Mouse (Mus musculus) neural tube, postnatal 0 days (tissue): ENCODE data around the gene Tmem211. TPM values are rescaled to one million over a fixed set of nuclear protein-coding genes. Genes with fewer than 3 reads are reported as not detected.

ENCODE experiments used
- polyA plus RNA-seq: library from polyadenylated mRNA; unstranded; fragments of >200 nt; fragmentation: Nextera tagmentation; extraction: Ambion mirVana; gene quantifications from 2 replicates; pipeline ENCODE4 v1.2.1, GENCODE M21; 2015

Gene Tmem211
- polyA plus RNA-seq = not detected in 2 replicates

GRCm38 (mm10) chr5:113226632-113227102, at the start of gene Tmem211:
Gene Tmem211 (plus strand): TSS chr5:113226909.

DNA sequence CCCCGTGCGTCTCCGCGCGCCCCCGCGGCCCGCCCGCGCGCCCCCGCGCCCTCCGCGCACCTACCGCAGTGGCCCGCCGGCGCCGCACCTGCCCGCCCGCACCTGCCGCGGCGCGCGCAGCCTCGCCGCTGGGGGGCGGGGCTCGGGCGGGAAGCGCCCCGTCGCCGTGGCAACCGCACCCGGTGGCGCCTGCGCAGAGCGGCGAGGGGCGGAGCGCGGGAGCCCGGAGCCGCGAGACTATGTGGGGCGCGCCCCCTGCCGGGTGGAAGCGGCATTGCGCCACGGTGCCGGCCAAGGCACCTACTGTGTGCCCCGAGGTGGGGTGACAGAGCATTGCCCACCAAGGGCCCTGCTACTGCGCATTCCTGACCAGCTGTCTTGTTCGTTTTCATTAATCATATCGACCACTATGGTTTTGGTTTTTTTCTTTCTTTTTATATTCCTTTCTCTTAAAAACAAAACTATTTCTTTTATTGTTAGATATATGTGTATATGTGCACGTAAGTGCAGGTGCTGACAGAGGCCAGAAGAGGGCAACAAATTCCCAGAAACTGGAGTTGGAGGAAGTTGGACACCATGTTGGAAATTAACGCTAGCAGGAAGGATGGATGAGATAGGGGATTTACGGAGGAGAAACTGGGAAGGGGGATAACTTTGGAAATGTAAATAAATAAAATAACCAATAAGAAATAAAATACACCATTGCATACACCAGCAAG, 5.4 kb upstream of the Tmem211 start, which contains the start of gene 2900026A02Rik:
TSS of gene 2900026A02Rik (minus strand) at position 90 of the 719 bp plus-strand sequence.

Other genes starting within 250 kb of the Tmem211 start
- 23.7 and 29.4 TPM in 2 replicates for gene Grk3, start 211.1 kb upstream of the Tmem211 start, polyA plus RNA-seq
- not detected in 2 replicates for gene Crybb2, start 156.8 kb upstream of the Tmem211 start, polyA plus RNA-seq
- gene Crybb3, start 145.3 kb upstream of the Tmem211 start, polyA plus RNA-seq = 2.4 and 3.3 TPM in 2 replicates
- 3.2 and 4.3 TPM in 2 replicates for gene 2900026A02Rik, start 5.7 kb upstream of the Tmem211 start, polyA plus RNA-seq
- 14.0 and 17.1 TPM in 2 replicates for gene Sgsm1, start 83.9 kb downstream of the Tmem211 start, polyA plus RNA-seq
- not detected in 2 replicates for gene Aym1, start 130.4 kb downstream of the Tmem211 start, polyA plus RNA-seq